Comparison of ENCODE assay signal across 8 mouse cellular contexts in genomic region chr4:120420685-120421084, GRCm38 (mm10). TPM values are rescaled to one million over a fixed set of nuclear protein-coding genes. Genes with fewer than 3 reads are reported as not detected.
DNase-seq lines count a peak whose midpoint lies in the region; ATAC-seq and TF ChIP-seq lines count a peak whose summit lies in the region.

No protein-coding gene starts in this region.

- TF ChIP-seq CTCF in thymus, adult 2 months (IDR thresholded peaks at IDR 0.05; ENCODE audit: borderline replicate concordance, control insufficient read depth, extremely low read depth, insufficient read depth, low read length, poor library complexity): no peak

- no peak overlapping the region for H3K4me2 ChIP-seq in forebrain, embryonic 13.5 days

- H3K9ac ChIP-seq in forebrain, embryonic 13.5 days: no peak overlapping the region

- TF ChIP-seq POLR2A in thymus, adult 2 months (IDR thresholded peaks at IDR 0.05; ENCODE audit: control insufficient read depth, extremely low read depth, insufficient read depth, low read length, poor library complexity): no peak

- H3K27me3 ChIP-seq in thymus, adult 2 months (ENCODE audit: control insufficient read depth, insufficient read depth, low read length): no peaks in the 10 kb centered on the region
- no peaks in the 10 kb centered on the region for H3K27me3 ChIP-seq in forebrain, embryonic 13.5 days

- H3K4me3 ChIP-seq in thymus, adult 2 months (ENCODE audit: control insufficient read depth, insufficient read depth, low read length): no peak overlapping the region
- no peak overlapping the region for H3K4me3 ChIP-seq in forebrain, embryonic 13.5 days

- H3K27ac ChIP-seq in thymus, adult 2 months (ENCODE audit: control insufficient read depth, insufficient read depth, low read length): no peak overlapping the region
- no peak overlapping the region for H3K27ac ChIP-seq in forebrain, embryonic 13.5 days

- DNase-seq in adrenal gland, adult 2 months: peak; percentile 27
- no peak for DNase-seq in adrenal gland, postnatal 4 days (ENCODE audit: low spot score in 2 of 2)
- peak; percentile 26 for DNase-seq in urinary bladder, postnatal 14 days (ENCODE audit: low spot score)
- DNase-seq in urinary bladder, adult 18-20 months (ENCODE audit: low spot score in 2 of 2): no peak
- DNase-seq in kidney, postnatal 14 days: peak; percentile 73
- DNase-seq in thymus, adult 2 months: no peak
- no peak for DNase-seq in frontal cortex, postnatal 36 days (ENCODE audit: low spot score in 2 of 2)

- H3K36me3 ChIP-seq in thymus, adult 2 months (ENCODE audit: control insufficient read depth, insufficient read depth, low read length): no peaks in the 10 kb centered on the region
- no peaks in the 10 kb centered on the region for H3K36me3 ChIP-seq in forebrain, embryonic 13.5 days (ENCODE audit: poor library complexity, severe bottlenecking)

- no peak for ATAC-seq in forebrain, embryonic 13.5 days

- H3K9me3 ChIP-seq in forebrain, embryonic 13.5 days (replicated peaks): no peaks in the 10 kb centered on the region

- no peaks in the 10 kb centered on the region for H3K4me1 ChIP-seq in thymus, adult 2 months (replicated peaks; ENCODE audit: control insufficient read depth, insufficient read depth, low read length)
- H3K4me1 ChIP-seq in forebrain, embryonic 13.5 days: peaks cover 10% of the 10 kb centered on the region; the same call in 1 of the 2 replicates

RNA-seq across cellular contexts. Expression of gene Scmh1, which starts 15.6 kb away (rescaled TPM):
- total RNA-seq in adrenal gland, adult 2 months (2021): 10 to 100 TPM; 33.6 to 39.5 TPM
- 18.9 and 23.0 TPM in 2 replicates for polyA plus RNA-seq in adrenal gland, adult 2 months (2012; rRNA removed)
- total RNA-seq in adrenal gland, postnatal 4 days (2021): 10 to 100 TPM; 60.9 to 62.2 TPM
- polyA plus RNA-seq in thymus, adult 2 months (2012; rRNA removed): 41.7 and 48.3 TPM in 2 replicates
- polyA plus RNA-seq in forebrain, embryonic 13.5 days (2015; fragmentation: Nextera tagmentation; extraction: Ambion mirVana): 48.9 and 49.7 TPM in 2 replicates

Comparison
In these comparisons a context has a peak if more than half of its experiments do, and no peak if none do; other contexts are left out.
1. DNase-seq: peak in adrenal gland, adult 2 months (single experiment), urinary bladder, postnatal 14 days (single experiment) and kidney, postnatal 14 days (single experiment); none in adrenal gland, postnatal 4 days (0 of 2), urinary bladder, adult 18-20 months (0 of 2), thymus, adult 2 months (single experiment) and frontal cortex, postnatal 36 days (0 of 2).